Mouse (Mus musculus): ENCODE data around the gene Clasp1.
"Not testable (repeated sequence)": the region's sequence is repeated elsewhere in the genome, so short reads cannot be mapped to it uniquely, and the experiment has no call there.

The Clasp1 gene

GRCm38 (mm10) chr1:118597475-118598213 is 208.8 kb downstream of the Clasp1 start:
- no peak for DNase-seq

- no peak for DNase-seq
Observed at GRCm38 (mm10) chr1:118598339-118598738, 209.5 kb downstream of the Clasp1 start.

- DNase-seq, result no peak
Observed at GRCm38 (mm10) chr1:118613631-118614183, 224.8 kb downstream of the Clasp1 start.

- DNase-seq, result not testable (repeated sequence)
Observed at GRCm38 (mm10) chr1:118621055-118621454, 232.2 kb downstream of the Clasp1 start.

- no peak for DNase-seq
Observed at GRCm38 (mm10) chr1:118622857-118623256, 234.0 kb downstream of the Clasp1 start.

GRCm38 (mm10) chr1:118625461-118625860 is 236.6 kb downstream of the Clasp1 start:
- no peak for DNase-seq

- DNase-seq, result no peak
Observed at GRCm38 (mm10) chr1:118625921-118626320, 237.1 kb downstream of the Clasp1 start.

GRCm38 (mm10) chr1:118626452-118626851 is 237.6 kb downstream of the Clasp1 start:
- DNase-seq, result no peak

- DNase-seq, result peak; percentile 9 to 31
Observed at GRCm38 (mm10) chr1:118627781-118628464, 239.1 kb downstream of the Clasp1 start, which contains the start of gene Tfcp2l1. Gene Tfcp2l1 (plus strand): TSS chr1:118627945.

GRCm38 (mm10) chr1:118633415-118633980 is 244.6 kb downstream of the Clasp1 start:
- no peak for DNase-seq

GRCm38 (mm10) chr1:118642296-118642999 is 253.6 kb downstream of the Clasp1 start:
- no peak for DNase-seq

- no peak for DNase-seq
Observed at GRCm38 (mm10) chr1:118643138-118643979, 254.5 kb downstream of the Clasp1 start.

- DNase-seq, result no peak
Observed at GRCm38 (mm10) chr1:118645701-118646100, 256.8 kb downstream of the Clasp1 start.

GRCm38 (mm10) chr1:118648015-118648414 is 259.2 kb downstream of the Clasp1 start:
- no peak for DNase-seq

- no peak for DNase-seq
Observed at GRCm38 (mm10) chr1:118649933-118650770, 261.3 kb downstream of the Clasp1 start.

GRCm38 (mm10) chr1:118650771-118651080 is 261.9 kb downstream of the Clasp1 start:
- no peak for DNase-seq

GRCm38 (mm10) chr1:118658716-118659115 is 269.9 kb downstream of the Clasp1 start:
- no peak for DNase-seq

GRCm38 (mm10) chr1:118660880-118661465 is 272.1 kb downstream of the Clasp1 start:
- no peak for DNase-seq

Data from thymus, postnatal 36 days (tissue).